Mouse (Mus musculus) heart, adult 18-20 months (tissue): ENCODE data around the gene Usf3. TPM values are rescaled to one million over a fixed set of nuclear protein-coding genes. Genes with fewer than 3 reads are reported as not detected.

Experiments
- DNase-seq, 2 experiments: peaks; one replicate each; pipeline ENCODE4 v3.0.0; 2021 to 2022; ENCODE audit warnings: mixed read lengths in 1 of 2
- total RNA-seq, 2 experiments: library from RNA; stranded (reverse); gene quantifications; 2 replicates each; pipeline ENCODE4 v1.2.3; 2021

Gene Usf3
- total RNA-seq, 2 experiments from 2014 or later: 15.9 to 16.6 TPM

GRCm38 (mm10) chr16:44238835-44239263, 65.8 kb downstream of the Usf3 start:
- peak; percentile 27 to 47 for DNase-seq

DNA sequence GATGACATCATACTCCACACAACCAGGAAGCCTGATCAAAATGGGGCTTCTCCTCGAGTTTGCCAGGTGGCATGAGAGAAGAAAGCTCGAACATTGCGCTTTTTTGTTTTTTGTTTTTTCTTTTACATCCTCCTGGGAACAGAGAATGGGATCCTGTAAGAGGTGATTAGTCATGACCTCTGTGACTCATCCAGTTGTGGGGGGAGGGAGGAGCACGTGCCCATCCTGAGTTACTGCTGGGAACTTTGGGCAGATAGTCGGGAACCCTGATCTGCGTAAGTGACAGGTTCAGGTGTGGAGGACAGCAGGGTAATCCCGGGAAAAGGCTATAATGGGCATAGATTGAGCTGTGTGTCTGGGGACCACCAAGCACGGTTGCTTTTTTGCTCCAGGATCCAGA, 67.4 kb downstream of the Usf3 start:
- DNase-seq: no peak

- peak; percentile 72 to 87 for DNase-seq
Observed at GRCm38 (mm10) chr16:44242633-44243032, 69.6 kb downstream of the Usf3 start.

GRCm38 (mm10) chr16:44243323-44243722, 70.3 kb downstream of the Usf3 start:
- no peak for DNase-seq

DNA sequence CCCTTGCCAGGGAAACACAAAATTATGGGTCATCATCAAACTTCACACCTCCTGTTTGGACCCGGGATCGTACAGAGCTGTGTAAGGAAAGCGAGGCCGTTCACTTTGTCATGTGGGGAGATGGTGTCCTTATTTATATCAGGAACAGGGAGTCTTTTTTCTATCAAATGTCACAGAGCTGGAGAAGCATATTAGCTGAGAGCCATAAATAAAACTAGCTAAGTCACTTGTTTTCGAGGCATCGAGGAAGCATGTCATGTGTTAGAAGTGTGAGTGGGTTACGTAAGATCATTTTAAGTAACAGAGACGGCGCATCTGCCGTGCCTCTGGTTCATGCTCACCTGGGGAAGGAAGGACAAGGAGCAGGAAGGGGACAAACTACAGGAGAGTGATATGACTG, 76.9 kb downstream of the Usf3 start:
- no peak for DNase-seq

DNA sequence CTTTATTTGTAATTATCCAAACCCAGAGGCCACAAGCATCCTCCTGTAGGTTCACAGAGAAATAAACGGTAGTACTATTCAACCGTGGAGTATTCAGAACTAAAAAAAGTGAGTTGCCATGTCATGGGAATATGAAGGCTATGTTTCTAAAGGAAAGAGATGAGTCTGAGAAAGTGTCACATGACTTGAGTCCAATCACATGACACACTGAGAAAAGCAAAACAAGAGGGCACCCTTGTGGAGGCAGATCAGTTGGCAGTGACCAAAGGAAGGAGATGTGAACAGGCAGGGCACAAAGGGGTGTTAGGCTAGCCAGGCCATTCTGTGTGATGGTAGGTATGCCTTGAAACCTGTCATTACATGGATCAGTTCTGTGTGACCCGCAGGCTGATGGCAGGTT, 79.7 kb downstream of the Usf3 start:
- no peak for DNase-seq

- no peak for DNase-seq
Observed at GRCm38 (mm10) chr16:44253797-44254634, 81.0 kb downstream of the Usf3 start.

DNA sequence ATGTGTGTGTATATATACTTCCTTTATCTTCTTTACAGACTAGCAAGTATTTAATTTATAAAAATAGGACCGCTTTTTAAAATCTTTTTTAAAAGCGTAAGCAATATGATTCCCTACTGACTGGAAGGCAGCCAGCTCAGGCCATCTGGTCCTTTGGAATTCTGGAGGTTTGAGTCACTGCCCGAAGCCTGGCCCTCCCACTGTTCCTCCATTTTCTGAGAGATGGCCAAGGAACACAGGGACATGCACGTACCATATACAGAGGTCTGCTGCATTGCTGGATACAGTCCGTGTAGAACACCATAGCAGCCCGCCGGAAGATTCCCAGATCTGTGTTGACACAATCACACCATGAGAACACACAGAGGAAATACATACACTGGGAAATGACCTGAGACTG, 81.7 kb downstream of the Usf3 start:
- DNase-seq: peak; percentile 68 to 76

DNA sequence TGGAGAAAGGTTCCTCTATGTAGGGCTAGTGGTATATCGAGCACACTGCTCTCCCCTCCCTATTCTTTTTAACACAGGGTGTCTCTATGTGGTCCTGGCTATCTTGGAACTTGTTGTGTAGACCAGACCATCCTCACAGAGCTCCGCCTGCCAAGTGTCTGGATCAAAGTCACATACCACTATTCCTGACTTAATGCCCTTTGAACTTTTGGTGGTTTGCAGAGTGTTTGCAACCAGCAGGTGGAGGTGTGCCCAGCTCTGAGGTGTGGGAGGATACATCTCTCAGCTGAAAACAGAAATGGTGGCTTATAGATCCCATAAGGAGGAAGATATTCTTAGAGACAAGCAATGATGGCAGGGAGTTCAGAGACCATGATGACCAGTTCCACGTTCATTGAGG, 84.4 kb downstream of the Usf3 start:
- no peak for DNase-seq

GRCm38 (mm10) chr16:44264916-44265315, 91.9 kb downstream of the Usf3 start:
- no peak for DNase-seq

GRCm38 (mm10) chr16:44265562-44265961, 92.5 kb downstream of the Usf3 start:
- no peak for DNase-seq

GRCm38 (mm10) chr16:44268541-44269215, 95.6 kb downstream of the Usf3 start:
- DNase-seq: no peak

DNA sequence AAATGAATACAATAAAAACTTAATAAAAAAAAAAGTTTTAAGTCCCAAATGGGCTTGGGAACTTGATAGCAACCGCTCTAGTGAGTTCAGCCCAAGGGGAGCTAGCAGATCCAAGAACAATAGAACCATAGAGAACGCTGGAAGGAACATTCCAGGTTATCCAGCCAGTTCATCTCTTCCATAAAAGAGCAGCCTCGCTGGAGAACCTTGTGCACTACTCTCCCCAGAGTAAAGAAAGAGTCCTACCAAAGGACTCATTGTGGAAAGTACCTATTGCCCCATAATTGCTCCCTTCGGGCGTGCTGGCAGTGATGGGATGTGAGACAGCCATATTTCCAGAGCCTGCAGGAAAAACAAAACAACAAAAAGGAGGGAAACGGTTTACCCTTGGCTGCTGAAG, 96.5 kb downstream of the Usf3 start:
- DNase-seq: peak in 1 of 2 experiments; percentile 7

DNA sequence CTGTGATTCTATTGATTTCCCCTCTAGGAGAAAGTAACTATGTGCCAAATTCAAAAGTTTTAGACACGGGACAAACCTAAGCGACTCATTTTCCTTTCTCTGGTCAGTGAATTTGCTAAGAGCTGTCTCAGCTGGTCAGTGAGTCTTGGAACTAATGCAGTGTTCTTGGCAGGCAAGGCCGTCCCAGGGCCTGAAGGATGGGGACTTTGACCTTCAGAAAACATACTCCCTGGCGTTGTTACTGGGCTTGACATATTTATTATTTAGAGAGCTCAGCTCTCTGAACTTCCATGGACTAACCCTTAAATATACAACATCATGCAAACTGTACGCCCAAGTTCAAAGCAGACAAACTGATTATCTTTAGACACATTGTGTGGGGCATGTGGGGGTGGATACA, 97.6 kb downstream of the Usf3 start:
- peak; percentile 47 to 51 for DNase-seq

GRCm38 (mm10) chr16:44271371-44272038, 98.5 kb downstream of the Usf3 start:
- DNase-seq: peak; percentile 37 to 45

Other genes starting within 250 kb of the Usf3 start
- 10 to 100 TPM in 1 of 2 experiments, 1 to 10 TPM in 1; 9.9 to 13.0 TPM for gene Qtrt2, start 246.4 kb upstream of the Usf3 start, total RNA-seq
- under 1 TPM; 0.27 to 0.95 TPM for gene Zdhhc23, start 193.5 kb upstream of the Usf3 start, total RNA-seq
- under 1 TPM; 0.30 to 0.69 TPM for gene Gramd1c, start 109.9 kb upstream of the Usf3 start, total RNA-seq
- 10 to 100 TPM; 24.7 to 27.8 TPM for gene Atp6v1a, start 33.5 kb upstream of the Usf3 start, total RNA-seq
- gene Naa50, start 33.4 kb upstream of the Usf3 start, total RNA-seq: 10 to 100 TPM; 54.6 to 55.7 TPM
- gene Sidt1, start 159.9 kb downstream of the Usf3 start, total RNA-seq: under 1 TPM; 0.30 to 0.85 TPM
- 10 to 100 TPM in 1 of 2 experiments, 1 to 10 TPM in 1; 8.5 to 11.4 TPM for gene Spice1, start 173.9 kb downstream of the Usf3 start, total RNA-seq
- gene Cfap44, start 221.6 kb downstream of the Usf3 start, total RNA-seq: under 1 TPM in 1 of 2 experiments, not detected in 1; 0.59 TPM